Mouse (Mus musculus): ENCODE data around the gene Urm1. TPM values are rescaled to one million over a fixed set of nuclear protein-coding genes. Genes with fewer than 3 reads are reported as not detected.
A peak's percentile ranks its signal among the peaks of the same experiment; 100 is the strongest.
"Not testable (repeated sequence)": the region's sequence is repeated elsewhere in the genome, so short reads cannot be mapped to it uniquely, and the experiment has no call there.

Urm1 gene
- polyA plus RNA-seq, 1 experiment from 2014 or later = 31.1 TPM

- Histone ChIP-seq H3K9me3 (ENCODE audit: low read length) (0 out of 2 replicates have a peak, but pooled peaks cover 4% of the 10 kb centered on the region), H3K27ac (ENCODE audit: low read length) (no peak overlapping the region), H3K4me3 (ENCODE audit: low read length) (no peak overlapping the region), H3K9ac (replicated peaks; ENCODE audit: low read length) (no peak overlapping the region), H3K36me3 (ENCODE audit: insufficient read depth, low read length) (peaks cover 6% of the 10 kb centered on the region; the same call in 1 of the 2 replicates), H3K4me1 (ENCODE audit: insufficient read depth, low read length) (no peaks in the 10 kb centered on the region), H3K4me2 (replicated peaks; ENCODE audit: low read depth, low read length) (no peak overlapping the region), H3K27me3 (ENCODE audit: insufficient read depth, low read length) (no peaks in the 10 kb centered on the region)
- 70% methylated on average over 8 of the region's 8 CpGs for WGBS
- no peak for ATAC-seq (ENCODE audit: low FRiP score, low TSS enrichment)
These were observed 59.3 kb downstream of the Urm1 start for GRCm38 (mm10) chr2:29879191-29879590.

GRCm38 (mm10) chr2:29879964-29880830, 60.3 kb downstream of the Urm1 start:
- 66% methylated on average over 17 of the region's 17 CpGs for WGBS
- H3K36me3 ChIP-seq (ENCODE audit: insufficient read depth, low read length) = peaks cover 6% of the 10 kb centered on the region; the same call in 1 of the 2 replicates
- H3K27ac ChIP-seq (ENCODE audit: low read length) = no peak overlapping the region
- no peak overlapping the region for H3K4me3 ChIP-seq (ENCODE audit: low read length)
- no peaks in the 10 kb centered on the region for H3K27me3 ChIP-seq (ENCODE audit: insufficient read depth, low read length)
- no peak overlapping the region for H3K4me2 ChIP-seq (replicated peaks; ENCODE audit: low read depth, low read length)
- H3K4me1 ChIP-seq (ENCODE audit: insufficient read depth, low read length) = no peaks in the 10 kb centered on the region
- ATAC-seq (ENCODE audit: low FRiP score, low TSS enrichment) = no peak
- no peak overlapping the region for H3K9ac ChIP-seq (replicated peaks; ENCODE audit: low read length)
- 0 out of 2 replicates have a peak, but pooled peaks cover 4% of the 10 kb centered on the region for H3K9me3 ChIP-seq (ENCODE audit: low read length)

GRCm38 (mm10) chr2:29886659-29887292, 66.9 kb downstream of the Urm1 start:
- H3K27me3 ChIP-seq (ENCODE audit: insufficient read depth, low read length); ATAC-seq (ENCODE audit: low FRiP score, low TSS enrichment); H3K4me2 ChIP-seq (replicated peaks; ENCODE audit: low read depth, low read length); H3K27ac ChIP-seq (ENCODE audit: low read length); H3K9me3 ChIP-seq (ENCODE audit: low read length); H3K9ac ChIP-seq (replicated peaks; ENCODE audit: low read length); H3K4me3 ChIP-seq (ENCODE audit: low read length); H3K36me3 ChIP-seq (ENCODE audit: insufficient read depth, low read length): not testable (repeated sequence)
- WGBS = 85% methylated on average over 9 of the region's 9 CpGs
- peaks cover 14% of the 10 kb centered on the region for H3K4me1 ChIP-seq (ENCODE audit: insufficient read depth, low read length)

- peaks cover 14% of the 10 kb centered on the region for H3K4me1 ChIP-seq (ENCODE audit: insufficient read depth, low read length)
- no peaks in the 10 kb centered on the region for H3K27me3 ChIP-seq (ENCODE audit: insufficient read depth, low read length)
- H3K9ac ChIP-seq (replicated peaks; ENCODE audit: low read length) = peak within 1 kb of the TSS; percentile 94
- H3K4me3 ChIP-seq (ENCODE audit: low read length) = peak within 1 kb of the TSS; percentile 100
- H3K9me3 ChIP-seq (ENCODE audit: low read length) = no peaks in the 10 kb centered on the region
- WGBS = under 1% methylated on average over 56 of the region's 70 CpGs
- ATAC-seq (ENCODE audit: low FRiP score, low TSS enrichment) = peak; percentile 90
- peak within 1 kb of the TSS; percentile 94 for H3K27ac ChIP-seq (ENCODE audit: low read length)
- peaks cover 20% of the 10 kb centered on the region for H3K36me3 ChIP-seq (ENCODE audit: insufficient read depth, low read length)
- peak within 1 kb of the TSS; percentile 93 for H3K4me2 ChIP-seq (replicated peaks; ENCODE audit: low read depth, low read length)
These were observed 69.4 kb downstream of the Urm1 start, which contains the start of gene Odf2 for GRCm38 (mm10) chr2:29889066-29889944. TSS of gene Odf2 (plus strand) at chr2:29889221.

- no peaks in the 10 kb centered on the region for H3K9me3 ChIP-seq (ENCODE audit: low read length)
- H3K9ac ChIP-seq (replicated peaks; ENCODE audit: low read length) = peak overlapping the region; percentile 94
- H3K27ac ChIP-seq (ENCODE audit: low read length) = peak overlapping the region; percentile 94
- H3K4me1 ChIP-seq (ENCODE audit: insufficient read depth, low read length) = peaks cover 14% of the 10 kb centered on the region
- H3K4me2 ChIP-seq (replicated peaks; ENCODE audit: low read depth, low read length) = peak overlapping the region; percentile 93
- peak overlapping the region; percentile 100 for H3K4me3 ChIP-seq (ENCODE audit: low read length)
- H3K36me3 ChIP-seq (ENCODE audit: insufficient read depth, low read length) = peaks cover 29% of the 10 kb centered on the region
- WGBS = under 1% methylated on average over 59 of the region's 61 CpGs
- peak; percentile 95 for ATAC-seq (ENCODE audit: low FRiP score, low TSS enrichment)
- no peaks in the 10 kb centered on the region for H3K27me3 ChIP-seq (ENCODE audit: insufficient read depth, low read length)
These were observed 70.3 kb downstream of the Urm1 start for GRCm38 (mm10) chr2:29889991-29890833.

- H3K27me3 ChIP-seq (ENCODE audit: insufficient read depth, low read length) = no peaks in the 10 kb centered on the region
- ATAC-seq (ENCODE audit: low FRiP score, low TSS enrichment) = no peak
- peaks cover 41% of the 10 kb centered on the region for H3K36me3 ChIP-seq (ENCODE audit: insufficient read depth, low read length)
- H3K4me1 ChIP-seq (ENCODE audit: insufficient read depth, low read length) = peaks cover 14% of the 10 kb centered on the region
- no peak overlapping the region for H3K4me2 ChIP-seq (replicated peaks; ENCODE audit: low read depth, low read length)
- WGBS = 96% methylated on average over 6 of the region's 6 CpGs
- no peak overlapping the region for H3K27ac ChIP-seq (ENCODE audit: low read length)
- no peaks in the 10 kb centered on the region for H3K9me3 ChIP-seq (ENCODE audit: low read length)
- H3K4me3 ChIP-seq (ENCODE audit: low read length) = no peak overlapping the region
- H3K9ac ChIP-seq (replicated peaks; ENCODE audit: low read length) = no peak overlapping the region
These were observed 71.9 kb downstream of the Urm1 start for GRCm38 (mm10) chr2:29891773-29892172.

Small RNA genes within 50 kb of the gene (microRNA-seq; reads per million reads assigned to microRNA genes)
- gene Mir219a-2 (not detected), gene Mir219b (not detected)

Other genes with a start within 250 kb of the Urm1 start
- gene Rapgef1, start 200.4 kb upstream of the Urm1 start, polyA plus RNA-seq (2015; fragmentation: Nextera tagmentation; extraction: Ambion mirVana) = 13.3 and 13.6 TPM in 2 replicates
- 1.8 and 2.1 TPM in 2 replicates for gene Gm13420, start 68.4 kb upstream of the Urm1 start, polyA plus RNA-seq (2015; fragmentation: Nextera tagmentation; extraction: Ambion mirVana)
- not detected in 2 replicates for gene Gm13547, start 60.8 kb upstream of the Urm1 start, polyA plus RNA-seq (2015; fragmentation: Nextera tagmentation; extraction: Ambion mirVana)
- 44.7 and 46.1 TPM in 2 replicates for gene Coq4, start 32.6 kb upstream of the Urm1 start, polyA plus RNA-seq (2015; fragmentation: Nextera tagmentation; extraction: Ambion mirVana)
- gene Trub2, start 31.6 kb upstream of the Urm1 start, polyA plus RNA-seq (2015; fragmentation: Nextera tagmentation; extraction: Ambion mirVana) = 42.4 and 45.7 TPM in 2 replicates
- 16.5 and 17.7 TPM in 2 replicates for gene Slc27a4, start 17.4 kb upstream of the Urm1 start, polyA plus RNA-seq (2015; fragmentation: Nextera tagmentation; extraction: Ambion mirVana)
- 20.1 and 20.8 TPM in 2 replicates for gene Cercam, start 49.1 kb downstream of the Urm1 start, polyA plus RNA-seq (2015; fragmentation: Nextera tagmentation; extraction: Ambion mirVana)
- 57.7 and 76.5 TPM in 2 replicates for gene Odf2, start 69.1 kb downstream of the Urm1 start, polyA plus RNA-seq (2015; fragmentation: Nextera tagmentation; extraction: Ambion mirVana)
- 63.9 and 67.6 TPM in 2 replicates for gene Gle1, start 115.4 kb downstream of the Urm1 start, polyA plus RNA-seq (2015; fragmentation: Nextera tagmentation; extraction: Ambion mirVana)
- 102 and 109 TPM in 2 replicates for gene Sptan1, start 145.5 kb downstream of the Urm1 start, polyA plus RNA-seq (2015; fragmentation: Nextera tagmentation; extraction: Ambion mirVana)
- 42.5 and 44.1 TPM in 2 replicates for gene Wdr34, start 228.8 kb downstream of the Urm1 start, polyA plus RNA-seq (2015; fragmentation: Nextera tagmentation; extraction: Ambion mirVana)
- 430 and 458 TPM in 2 replicates for gene Set, start 237.3 kb downstream of the Urm1 start, polyA plus RNA-seq (2015; fragmentation: Nextera tagmentation; extraction: Ambion mirVana)

Measured in kidney, embryonic 16.5 days (tissue).